Mouse (Mus musculus): ENCODE results near the gene Skint7.
"Not testable (repeated sequence)": the region's sequence is repeated elsewhere in the genome, so short reads cannot be mapped to it uniquely, and the experiment has no call there.

The Skint7 gene

DNA sequence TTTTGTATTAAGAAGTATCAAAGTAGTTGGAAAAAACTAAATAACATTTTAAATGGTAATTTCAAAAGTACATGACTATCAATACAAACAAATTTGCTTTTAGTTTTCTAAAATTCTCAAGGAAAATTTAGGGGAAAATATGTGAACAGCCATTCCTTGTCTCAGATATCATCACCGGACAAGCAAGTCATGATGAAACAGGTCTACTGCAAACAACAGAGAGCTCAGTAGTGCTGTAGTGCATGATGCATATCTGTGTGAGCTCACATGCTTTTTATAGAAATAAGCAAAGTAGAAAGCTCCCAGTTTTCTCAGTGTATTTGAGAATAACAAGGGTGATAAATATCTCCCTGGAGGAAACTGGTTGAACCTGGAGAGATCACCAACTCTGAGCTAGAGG, at the start of gene Skint7:
Skint7 (plus strand) TSS at position 301 of the 400 bp plus-strand sequence.
- DNase-seq, result no peak

DNA sequence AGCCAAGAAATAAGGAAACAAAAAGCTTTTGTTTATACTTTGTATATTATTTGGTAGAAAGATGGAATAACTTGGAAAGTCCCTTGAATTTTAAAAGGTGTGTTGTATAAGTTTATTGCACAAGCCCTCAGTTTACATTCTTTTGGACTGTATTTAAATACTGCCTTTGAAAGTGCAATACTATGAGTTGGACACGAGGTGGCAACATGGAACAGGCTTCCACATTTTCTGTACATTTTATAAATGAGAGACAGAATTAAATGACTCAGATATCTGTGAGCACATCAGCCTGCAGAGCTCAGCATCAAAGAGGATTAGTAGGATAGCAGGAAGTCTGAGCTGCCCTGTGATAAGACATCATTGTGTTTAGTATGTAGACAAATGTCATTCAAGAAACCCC, 11.4 kb upstream of the Skint7 start:
- DNase-seq, result no peak

DNA sequence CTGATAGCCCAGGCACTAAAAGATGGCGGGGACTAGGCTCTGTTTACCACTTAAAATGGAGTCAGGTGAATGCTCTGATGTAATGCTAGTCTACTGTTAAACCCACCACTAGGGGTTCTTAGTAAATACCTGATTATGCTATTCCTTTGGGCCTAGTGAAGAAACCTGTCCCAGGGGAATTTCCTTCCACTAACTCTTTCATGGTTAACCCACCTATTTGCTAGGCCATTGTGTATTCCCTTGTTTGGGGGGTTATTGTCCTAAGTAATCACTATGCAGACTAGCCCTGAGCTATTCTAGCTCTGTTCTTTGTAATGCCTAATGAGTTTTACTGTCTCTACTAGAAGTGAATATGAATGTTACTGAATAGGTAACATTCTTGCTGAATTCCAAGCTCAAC, 9.5 kb upstream of the Skint7 start:
- not testable (repeated sequence) for DNase-seq

DNA sequence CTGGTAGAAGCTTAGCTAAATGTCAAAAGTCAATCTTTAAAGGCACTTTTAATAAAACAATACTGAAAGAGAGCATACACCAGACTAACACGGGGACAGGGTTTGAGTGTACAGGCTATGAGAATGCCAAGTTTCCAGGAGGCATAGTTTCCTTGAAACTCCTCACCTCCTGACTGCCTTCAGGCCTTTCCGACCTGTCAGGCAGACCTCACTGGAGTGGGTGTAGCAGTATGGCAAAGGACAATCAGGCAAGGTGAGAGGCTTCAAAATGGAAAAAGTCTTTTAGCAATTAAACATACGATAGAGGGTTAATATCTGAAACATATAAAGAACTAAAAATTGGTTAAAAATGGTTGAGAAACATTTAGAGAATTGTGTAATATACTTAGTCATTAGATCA, 9.1 kb upstream of the Skint7 start:
- DNase-seq, result no peak

DNA sequence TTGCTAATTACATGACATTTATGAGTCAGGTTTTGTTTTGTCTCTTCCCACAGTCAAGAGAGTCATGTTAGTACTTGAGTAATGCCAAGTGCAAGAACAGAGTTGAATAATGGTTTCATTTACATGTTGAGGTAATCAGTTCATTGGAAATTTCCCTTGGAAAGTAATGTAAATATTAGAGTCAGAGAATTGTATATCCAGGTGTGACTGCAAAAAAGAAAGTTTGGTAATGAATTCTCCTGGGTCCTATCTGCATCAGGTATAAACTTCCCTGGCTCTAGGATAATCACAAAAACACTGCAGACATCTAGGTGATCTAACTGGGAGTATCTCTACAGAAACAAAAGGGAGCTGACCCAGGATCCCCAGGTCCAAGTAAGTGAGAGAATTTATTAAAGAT, 33.2 kb downstream of the Skint7 start, which contains the start of gene Skint1:
Skint1 (plus strand) TSS at position 301 of the 400 bp plus-strand sequence.
- no peak for DNase-seq
